ENCODE assay signal across 8 mouse cellular contexts in the genomic region with DNA sequence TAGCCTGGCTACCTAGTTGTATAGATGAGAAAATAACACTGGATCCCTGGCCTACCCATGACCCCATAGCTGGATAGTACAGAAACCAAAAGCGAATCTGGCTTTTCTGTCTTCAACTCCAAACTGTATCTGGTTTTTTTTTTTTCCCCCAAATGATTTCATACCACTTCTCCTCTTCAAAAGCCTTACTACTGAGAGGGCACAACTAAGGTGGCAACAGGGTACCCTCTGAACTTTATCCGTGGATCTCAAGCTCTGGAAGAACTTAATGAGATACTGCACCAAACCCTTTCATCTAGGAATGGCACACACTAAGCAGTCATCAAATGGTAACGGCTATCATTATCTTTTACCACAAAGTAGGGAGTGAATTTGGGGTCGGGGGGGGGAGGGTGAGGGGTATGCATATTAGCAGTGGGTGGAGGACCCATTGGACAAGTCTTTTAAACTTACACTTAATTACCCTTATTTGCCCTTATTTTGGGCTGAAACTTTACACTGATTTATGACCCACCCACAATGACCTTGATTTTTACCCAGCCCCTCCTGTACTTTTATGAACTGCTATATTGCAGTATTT. TPM values are rescaled to one million over a fixed set of nuclear protein-coding genes. Genes with fewer than 3 reads are reported as not detected.
DNase-seq lines count a peak whose midpoint lies in the region; ATAC-seq and TF ChIP-seq lines count a peak whose summit lies in the region.

No protein-coding gene starts in this region.

- peak overlapping the region; percentile 82 for H3K9ac ChIP-seq in hindbrain, postnatal 0 days (replicated peaks; ENCODE audit: low read length)
- peak overlapping the region; percentile 97 for H3K9ac ChIP-seq in midbrain, postnatal 0 days (replicated peaks; ENCODE audit: low read length, poor library complexity, severe bottlenecking)

- no peaks in the 10 kb centered on the region for H3K9me3 ChIP-seq in hindbrain, postnatal 0 days (ENCODE audit: low read length)
- no peaks in the 10 kb centered on the region for H3K9me3 ChIP-seq in midbrain, postnatal 0 days (ENCODE audit: low read length)

- H3K4me3 ChIP-seq in layer of hippocampus, adult 2 months = peak overlapping the region; percentile 78
- peak overlapping the region; percentile 67 for H3K4me3 ChIP-seq in hindbrain, postnatal 0 days (ENCODE audit: low read length)
- H3K4me3 ChIP-seq in midbrain, postnatal 0 days (ENCODE audit: low read depth, low read length) = peak overlapping the region; percentile 81

- peak overlapping the region; percentile 98 for H3K27ac ChIP-seq in layer of hippocampus, adult 2 months
- H3K27ac ChIP-seq in hindbrain, postnatal 0 days = peak overlapping the region; percentile 93
- peak overlapping the region; percentile 96; the same call in 1 of the 2 replicates for H3K27ac ChIP-seq in midbrain, postnatal 0 days (ENCODE audit: low read depth, low read length)

- H3K4me2 ChIP-seq in hindbrain, postnatal 0 days (ENCODE audit: low read depth, low read length) = peak overlapping the region; percentile 64
- peak overlapping the region; percentile 83 for H3K4me2 ChIP-seq in midbrain, postnatal 0 days (ENCODE audit: low read depth, low read length, poor library complexity, severe bottlenecking)

- 25% methylated on average over 4 of the region's 4 CpGs for WGBS in hindbrain, postnatal 0 days
- 26% methylated on average over 4 of the region's 4 CpGs for WGBS in midbrain, postnatal 0 days

- H3K27me3 ChIP-seq in hindbrain, postnatal 0 days (ENCODE audit: insufficient read depth, low read length) = no peaks in the 10 kb centered on the region
- H3K27me3 ChIP-seq in midbrain, postnatal 0 days (ENCODE audit: insufficient read depth, low read length) = no peaks in the 10 kb centered on the region

- ATAC-seq in common myeloid progenitor, adult 5-6 weeks (replicated peaks; ENCODE audit: low read depth, poor library complexity, severe bottlenecking) = 0 out of 2 replicates have a peak, but pooled peaks have one; percentile 13
- no peak for ATAC-seq in hindbrain, postnatal 0 days
- no peak for ATAC-seq in midbrain, postnatal 0 days (ENCODE audit: low FRiP score)

- TF ChIP-seq CTCF in layer of hippocampus, adult 2 months (conservative IDR thresholded peaks at IDR 0.05) = no peak
- no peak for TF ChIP-seq CTCF in hindbrain, postnatal 0 days (IDR thresholded peaks at IDR 0.05; ENCODE audit: low read depth)
- TF ChIP-seq CTCF in midbrain, postnatal 0 days (IDR thresholded peaks at IDR 0.05) = no peak

- peaks cover 8% of the 10 kb centered on the region; the same call in 1 of the 2 replicates for H3K4me1 ChIP-seq in hindbrain, postnatal 0 days (ENCODE audit: insufficient read depth, low read length)
- H3K4me1 ChIP-seq in midbrain, postnatal 0 days (ENCODE audit: insufficient read depth, low read length) = peaks cover 6% of the 10 kb centered on the region; the same call in 1 of the 2 replicates

- no peak for DNase-seq in layer of hippocampus, adult 2 months (ENCODE audit: low spot score in 2 of 2)
- DNase-seq in layer of hippocampus, adult 9-11 months = no peak
- DNase-seq in hindbrain, postnatal 0 days (ENCODE audit: low spot score) = no peak
- no peak for DNase-seq in midbrain, postnatal 0 days (ENCODE audit: low spot score)
- DNase-seq in yolk sac, embryonic 10.5 days (ENCODE audit: low spot score) = no peak
- DNase-seq in thymus, postnatal 4 days = no peak
- no peak for DNase-seq in adrenal gland, postnatal 10 days

- H3K36me3 ChIP-seq in hindbrain, postnatal 0 days (ENCODE audit: insufficient read depth, low read length) = no peaks in the 10 kb centered on the region
- no peaks in the 10 kb centered on the region for H3K36me3 ChIP-seq in midbrain, postnatal 0 days (ENCODE audit: insufficient read depth, low read length)

RNA-seq across cellular contexts. Expression of a gene that starts 1.2 kb away (rescaled TPM):
- total RNA-seq in layer of hippocampus, adult 2 months (2021) = 10 to 100 TPM; 45.6 to 45.7 TPM
- 16.4 and 21.8 TPM in 2 replicates for total RNA-seq in common myeloid progenitor, adult 5-6 weeks (2017)
- total RNA-seq in hindbrain, postnatal 0 days (2014; rRNA removed) = 41.3 and 45.0 TPM in 2 replicates
- 13.4 and 14.0 TPM in 2 replicates for polyA plus RNA-seq in hindbrain, postnatal 0 days (2015; fragmentation: Nextera tagmentation; extraction: Ambion mirVana)
- total RNA-seq in midbrain, postnatal 0 days (2014; rRNA removed) = 50.3 and 55.1 TPM in 2 replicates
- polyA plus RNA-seq in midbrain, postnatal 0 days (2015; fragmentation: Nextera tagmentation; extraction: Ambion mirVana) = 11.5 and 14.8 TPM in 2 replicates
- total RNA-seq in adrenal gland, postnatal 10 days (2021) = 10 to 100 TPM; 17.8 to 19.5 TPM

RNA-seq across cellular contexts. Expression of a gene that starts 26.4 kb away (rescaled TPM):
- total RNA-seq in layer of hippocampus, adult 2 months (2021) = not detected
- total RNA-seq in common myeloid progenitor, adult 5-6 weeks (2017) = not detected in 2 replicates
- not detected in 2 replicates for total RNA-seq in hindbrain, postnatal 0 days (2014; rRNA removed)
- not detected in 2 replicates for polyA plus RNA-seq in hindbrain, postnatal 0 days (2015; fragmentation: Nextera tagmentation; extraction: Ambion mirVana)
- not detected in 2 replicates for total RNA-seq in midbrain, postnatal 0 days (2014; rRNA removed)
- polyA plus RNA-seq in midbrain, postnatal 0 days (2015; fragmentation: Nextera tagmentation; extraction: Ambion mirVana) = not detected in 2 replicates
- not detected for total RNA-seq in adrenal gland, postnatal 10 days (2021)
